Mouse (Mus musculus) bone marrow, adult 2 months (tissue): ENCODE results near the gene Ckap4.

ENCODE experiments used
- CTCF ChIP-seq: fragments of 200-500 bp; IDR thresholded peaks from 2 replicates; pipeline ENCODE4 v1.5.1; 2011; ENCODE audit warnings: low read length, control low read depth; ENCODE audit not compliant: control insufficient read depth, insufficient read depth
- POLR2A ChIP-seq: fragments of 200-500 bp; IDR thresholded peaks from 2 replicates; pipeline ENCODE4 v1.6.1; 2011; ENCODE audit warnings: low read depth, mild to moderate bottlenecking, control low read depth, low read length, borderline replicate concordance; ENCODE audit not compliant: control insufficient read depth

- TF ChIP-seq POLR2A (no peak), CTCF (no peak)
Observed at GRCm38 (mm10) chr10:84571052-84571639, 37.3 kb upstream of the Ckap4 start.
